Comparison of ENCODE assay signal across 7 mouse cellular contexts in genomic region chr7:25133092-25134049, GRCm38 (mm10). TPM values are rescaled to one million over a fixed set of nuclear protein-coding genes. Genes with fewer than 3 reads are reported as not detected.
DNase-seq lines count a peak whose midpoint lies in the region; ATAC-seq lines count a peak whose summit lies in the region.

No protein-coding gene starts in this region.

- 9% methylated on average over 38 of the region's 38 CpGs for WGBS in intestine, embryonic 16.5 days
- WGBS in midbrain, embryonic 10.5 days: 7% methylated on average over 37 of the region's 38 CpGs

- intact Hi-C loops in gastrocnemius, postnatal 36 days (cut with DNase I): loop anchor here (2.0 to 5.0 kb wide), 2 partner anchors 55 to 179 kb away; no protein-coding TSS in a partner anchor
- intact Hi-C loops in left cerebral cortex, postnatal 36 days (cut with DNase I): loop anchor here (1.0 kb wide), 1 partner anchor 54 kb away; no protein-coding TSS in a partner anchor

- no peak overlapping the region for H3K9ac ChIP-seq in intestine, embryonic 16.5 days (ENCODE audit: low read depth, low read length)

- H3K27me3 ChIP-seq in intestine, embryonic 16.5 days (replicated peaks; ENCODE audit: control insufficient read depth, insufficient read depth, low read length): peaks cover 33% of the 10 kb centered on the region
- H3K27me3 ChIP-seq in midbrain, embryonic 10.5 days (ENCODE audit: low read depth, poor library complexity, severe bottlenecking): peaks cover 85% of the 10 kb centered on the region

- H3K36me3 ChIP-seq in intestine, embryonic 16.5 days (ENCODE audit: control insufficient read depth, insufficient read depth, low read length): no peaks in the 10 kb centered on the region
- H3K36me3 ChIP-seq in midbrain, embryonic 10.5 days: peaks cover 4% of the 10 kb centered on the region; the same call in 1 of the 2 replicates

- H3K4me3 ChIP-seq in intestine, embryonic 16.5 days (ENCODE audit: low read length): no peak overlapping the region
- H3K4me3 ChIP-seq in midbrain, embryonic 10.5 days: peak overlapping the region; percentile 43

- peak; percentile 79 to 82 for DNase-seq in adrenal gland, adult 18-20 months (ENCODE audit: low spot score in 2 of 2)
- peak; percentile 92 for DNase-seq in embryo, embryonic 10.5 days (ENCODE audit: low spot score)
- peak; percentile 61 to 65 for DNase-seq in gastrocnemius, postnatal 36 days
- peak; percentile 83 to 85 for DNase-seq in left cerebral cortex, postnatal 36 days (ENCODE audit: low spot score in 2 of 2)
- DNase-seq in midbrain, embryonic 10.5 days (ENCODE audit: low spot score): peak; percentile 87
- DNase-seq in right cerebral cortex, postnatal 4 days: peak; percentile 87

- H3K27ac ChIP-seq in intestine, embryonic 16.5 days (ENCODE audit: low read length): no peak overlapping the region
- peak overlapping the region; percentile 47 for H3K27ac ChIP-seq in midbrain, embryonic 10.5 days (replicated peaks)

- H3K4me1 ChIP-seq in intestine, embryonic 16.5 days (ENCODE audit: control insufficient read depth, insufficient read depth, low read length): 0 out of 2 replicates have a peak, but pooled peaks cover 2% of the 10 kb centered on the region
- peaks cover 35% of the 10 kb centered on the region for H3K4me1 ChIP-seq in midbrain, embryonic 10.5 days

- no peak overlapping the region for H3K4me2 ChIP-seq in intestine, embryonic 16.5 days (ENCODE audit: low read depth, low read length)

- no peaks in the 10 kb centered on the region for H3K9me3 ChIP-seq in intestine, embryonic 16.5 days (ENCODE audit: control insufficient read depth, low read length)
- H3K9me3 ChIP-seq in midbrain, embryonic 10.5 days (replicated peaks): peaks cover 8% of the 10 kb centered on the region; the same call in 1 of the 2 replicates

- ATAC-seq in intestine, embryonic 16.5 days: peak; percentile 71

RNA-seq across cellular contexts. Expression of gene Pou2f2, which starts 46.2 kb away (rescaled TPM):
- total RNA-seq in adrenal gland, adult 18-20 months (2021): under 1 TPM; 0.56 to 0.61 TPM
- total RNA-seq in gastrocnemius, postnatal 36 days (2021): under 1 TPM; 0.10 to 0.72 TPM
- polyA plus RNA-seq in intestine, embryonic 16.5 days (2015; fragmentation: Nextera tagmentation; extraction: Ambion mirVana): 1.0 and 1.2 TPM in 2 replicates
- total RNA-seq in left cerebral cortex, postnatal 36 days (2021): 10 to 100 TPM in 1 of 2 experiments, 1 to 10 TPM in 1; 8.4 to 15.4 TPM
- 13.6 and 26.5 TPM in 2 replicates for polyA plus RNA-seq in midbrain, embryonic 10.5 days (2016; fragmentation: Nextera tagmentation; extraction: Ambion mirVana)

Comparison
In these comparisons a context has a peak if more than half of its experiments do, and no peak if none do; other contexts are left out.
1. RNA of gene Pou2f2, which starts 46.2 kb away (total RNA-seq): 8.4 to 15.4 TPM in left cerebral cortex, postnatal 36 days; 0.10 to 0.72 TPM in gastrocnemius, postnatal 36 days and 0.56 to 0.61 TPM in adrenal gland, adult 18-20 months; every median in the first group is over 4 times any median in the second.
2. Peak in every context shown above with its lines, with median percentiles within 50 percentile points of each other: DNase-seq.